Mouse (Mus musculus) kidney, embryonic 14.5 days (tissue): ENCODE results near the gene Ebf3. TPM values are rescaled to one million over a fixed set of nuclear protein-coding genes. Genes with fewer than 3 reads are reported as not detected.

Experiments used
- ATAC-seq: fragments of 200-750 bp; cut with Nextera tagmentation; 2 replicates; pipeline ENCODE4 v1.8.0; 2017; ENCODE audit warnings: moderate number of reproducible peaks, mild to moderate bottlenecking, moderate TSS enrichment, moderate library complexity; ENCODE audit not compliant: low FRiP score, low TSS enrichment
- H3K27ac ChIP-seq: fragments of 300-500 bp; sonication (generic); 2 replicates; pipeline ENCODE4 v1.5.1; 2014; ENCODE audit warnings: low read depth, mild to moderate bottlenecking, low read length, moderate library complexity, mixed read lengths
- H3K27me3 ChIP-seq: fragments of 300-500 bp; sonication (generic); 2 replicates; pipeline ENCODE4 v1.6.1; 2014; ENCODE audit warnings: mild to moderate bottlenecking, low read length; ENCODE audit not compliant: control insufficient read depth, insufficient read depth
- H3K36me3 ChIP-seq: fragments of 300-500 bp; sonication (generic); 2 replicates; pipeline ENCODE4 v1.6.1; 2014; ENCODE audit warnings: low read length, mixed read lengths; ENCODE audit not compliant: control insufficient read depth, insufficient read depth
- H3K4me1 ChIP-seq: fragments of 300-500 bp; sonication (generic); 2 replicates; pipeline ENCODE4 v1.6.1; 2014; ENCODE audit warnings: low read length, mixed read lengths; ENCODE audit not compliant: control insufficient read depth, insufficient read depth
- H3K4me2 ChIP-seq: fragments of 300-500 bp; sonication (generic); replicated peaks from 2 replicates; pipeline ENCODE4 v1.6.1; 2014; ENCODE audit warnings: low read depth, mild to moderate bottlenecking, low read length
- H3K4me3 ChIP-seq: fragments of 300-500 bp; sonication (generic); 2 replicates; pipeline ENCODE4 v1.5.1; 2014; ENCODE audit warnings: mild to moderate bottlenecking, low read length
- H3K9ac ChIP-seq: fragments of 300-500 bp; sonication (generic); 2 replicates; pipeline ENCODE4 v1.6.1; 2014; ENCODE audit warnings: low read depth, mild to moderate bottlenecking, low read length, moderate library complexity
- H3K9me3 ChIP-seq: fragments of 300-500 bp; sonication (generic); 2 replicates; pipeline ENCODE4 v1.6.1; 2016; ENCODE audit warnings: low read length; ENCODE audit not compliant: control insufficient read depth
- WGBS: fragments of 180-500 bp; shearing (Covaris S2); extraction: QIAGEN DNeasy Blood & Tissue Kit; methylation state at CpG from one replicate; pipeline ENCODE4 v1.1.7; 2014; 5-methylcytosine and 5-hydroxymethylcytosine counted together
- polyA plus RNA-seq: library from polyadenylated mRNA; unstranded; fragments of >200 nt; fragmentation: Nextera tagmentation; extraction: Ambion mirVana; gene quantifications from 2 replicates; pipeline ENCODE4 v1.2.1, GENCODE M21; 2014

The Ebf3 gene
- polyA plus RNA-seq, 1 experiment from 2014 or later = 1.8 TPM

DNA sequence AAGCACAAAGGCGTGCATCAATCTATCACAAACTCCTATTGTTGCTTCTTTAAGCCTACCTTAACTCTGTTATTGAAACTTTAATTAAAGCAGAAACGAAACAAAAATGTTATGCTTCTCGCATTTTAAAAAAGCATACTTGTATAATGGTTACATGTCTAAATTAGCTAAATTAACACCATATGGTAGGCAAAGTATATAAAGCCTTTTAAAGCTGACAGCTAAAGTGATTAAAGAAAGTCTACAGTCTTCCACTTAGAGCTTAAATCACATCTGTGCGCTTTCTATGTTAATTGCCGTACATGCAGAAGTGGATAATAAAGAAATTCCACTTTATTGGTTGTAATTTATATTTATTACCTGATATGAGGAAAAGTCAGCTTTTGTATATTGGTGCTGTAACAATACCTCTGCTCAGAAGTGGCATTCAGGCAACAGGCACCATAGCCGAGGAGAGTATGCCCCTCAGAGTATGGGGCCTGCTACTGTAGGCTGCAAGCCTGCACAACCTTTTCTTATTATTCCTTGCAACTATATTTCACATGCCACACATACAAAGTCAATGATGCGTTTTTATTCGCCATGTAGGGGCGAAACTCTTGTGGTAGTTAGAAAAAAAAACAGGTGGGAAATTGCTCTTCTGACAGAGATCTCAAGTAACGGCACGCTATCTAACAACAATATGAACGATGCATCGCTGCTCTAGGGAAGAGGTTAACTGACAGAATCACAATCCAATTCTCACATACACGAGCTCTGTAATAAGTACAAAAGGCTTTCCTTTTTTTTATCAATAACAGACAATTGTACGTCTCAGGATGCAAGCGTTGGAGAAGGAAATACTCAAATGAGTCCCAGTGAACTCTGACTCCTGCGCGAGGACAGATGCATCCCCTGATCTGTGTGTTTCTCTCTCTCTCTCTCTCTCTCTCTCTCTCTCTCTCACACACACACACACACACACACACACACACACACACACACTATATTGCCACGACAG, 5.9 kb downstream of the Ebf3 start:
- peak overlapping the region; percentile 54; the same call in 1 of the 2 replicates for H3K4me3 ChIP-seq
- peak overlapping the region; percentile 61; the same call in 1 of the 2 replicates for H3K4me2 ChIP-seq
- H3K9me3 ChIP-seq = no peaks in the 10 kb centered on the region
- 30% methylated on average over 19 of the region's 19 CpGs for WGBS
- H3K4me1 ChIP-seq = peaks cover 22% of the 10 kb centered on the region
- no peak overlapping the region for H3K27ac ChIP-seq
- H3K9ac ChIP-seq = no peak overlapping the region
- no peak for ATAC-seq
- no peaks in the 10 kb centered on the region for H3K36me3 ChIP-seq
- H3K27me3 ChIP-seq = peaks cover 67% of the 10 kb centered on the region

DNA sequence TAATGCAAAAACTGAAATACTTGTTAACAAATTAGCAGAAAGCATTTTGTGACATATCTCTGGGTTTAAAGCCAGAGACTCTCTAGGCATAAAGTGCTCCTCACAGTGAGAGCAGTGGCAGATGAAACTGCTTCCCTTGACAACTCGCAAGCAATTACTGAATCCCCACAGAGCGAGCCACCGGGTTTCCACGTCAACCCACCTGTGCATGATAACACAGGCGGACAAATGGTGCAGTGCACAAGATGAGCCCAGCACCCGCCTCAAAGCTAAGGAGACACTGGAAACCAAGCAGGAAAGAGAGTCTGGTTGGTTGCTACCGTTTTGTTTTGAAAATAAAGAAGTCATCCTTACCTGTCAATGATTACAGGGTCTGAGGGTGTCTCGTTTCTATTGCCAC, 7.1 kb downstream of the Ebf3 start:
- ATAC-seq = no peak
- 27% methylated on average over 8 of the region's 8 CpGs for WGBS
- peaks cover 19% of the 10 kb centered on the region for H3K4me1 ChIP-seq
- H3K27me3 ChIP-seq = peaks cover 58% of the 10 kb centered on the region
- no peak overlapping the region for H3K9ac ChIP-seq
- H3K36me3 ChIP-seq = no peaks in the 10 kb centered on the region
- H3K27ac ChIP-seq = no peak overlapping the region
- H3K4me3 ChIP-seq = no peak overlapping the region
- no peak overlapping the region for H3K4me2 ChIP-seq
- no peaks in the 10 kb centered on the region for H3K9me3 ChIP-seq

DNA sequence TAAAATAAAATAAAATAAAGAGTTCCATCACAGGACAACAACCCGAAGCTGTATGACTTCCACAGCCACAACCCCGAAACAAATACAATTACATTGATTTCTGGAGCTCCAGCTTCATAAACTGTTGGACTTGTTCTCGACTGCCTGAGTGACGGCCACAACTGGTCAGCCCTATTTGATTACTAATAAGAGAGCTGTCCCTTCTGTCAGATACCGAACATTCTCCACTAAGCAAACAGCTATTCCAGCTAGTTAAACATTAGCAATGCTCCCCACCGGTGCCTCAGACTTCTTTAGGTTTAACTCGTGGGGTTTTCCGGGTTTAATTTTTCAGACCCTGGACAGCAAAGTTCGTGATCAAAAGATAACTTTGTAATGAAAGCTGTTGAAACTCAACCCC, 8.1 kb downstream of the Ebf3 start:
- H3K4me1 ChIP-seq = peaks cover 26% of the 10 kb centered on the region
- H3K9ac ChIP-seq = no peak overlapping the region
- H3K4me3 ChIP-seq = no peak overlapping the region
- no peak for ATAC-seq
- WGBS = 38% methylated on average over 9 of the region's 9 CpGs
- H3K4me2 ChIP-seq = no peak overlapping the region; the same call in 1 of the 2 replicates
- peaks cover 50% of the 10 kb centered on the region for H3K27me3 ChIP-seq
- H3K9me3 ChIP-seq = no peaks in the 10 kb centered on the region
- H3K27ac ChIP-seq = no peak overlapping the region
- no peaks in the 10 kb centered on the region for H3K36me3 ChIP-seq

DNA sequence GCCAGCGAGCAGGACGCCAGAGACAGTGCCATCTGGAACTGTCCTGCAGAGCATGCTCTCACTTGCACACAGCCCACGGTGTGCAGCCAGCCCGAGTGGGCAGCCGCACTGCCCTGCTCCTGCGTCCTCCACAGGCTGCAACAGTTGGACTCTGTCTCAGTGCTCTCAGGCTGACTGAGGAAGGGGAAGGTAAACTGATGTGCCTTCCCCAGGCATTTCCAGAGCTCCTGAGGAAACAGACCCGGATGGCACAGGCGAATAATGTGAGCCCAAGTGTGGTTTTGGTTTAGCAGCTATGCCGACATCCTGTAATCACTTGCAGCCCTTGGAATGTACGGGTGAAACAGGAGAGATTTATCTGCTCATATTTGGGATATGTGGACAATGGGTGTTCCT, 10.5 kb downstream of the Ebf3 start:
- peaks cover 16% of the 10 kb centered on the region for H3K4me1 ChIP-seq
- H3K9ac ChIP-seq = no peak overlapping the region
- no peaks in the 10 kb centered on the region for H3K9me3 ChIP-seq
- H3K27me3 ChIP-seq = peaks cover 50% of the 10 kb centered on the region
- H3K4me2 ChIP-seq = 0 out of 2 replicates have a peak overlapping the region, but pooled peaks have one; percentile 15
- ATAC-seq = no peak
- no peaks in the 10 kb centered on the region for H3K36me3 ChIP-seq
- no peak overlapping the region for H3K27ac ChIP-seq
- no peak overlapping the region for H3K4me3 ChIP-seq
- 38% methylated on average over 10 of the region's 10 CpGs for WGBS

GRCm38 (mm10) chr7:137302961-137303775, 11.1 kb downstream of the Ebf3 start:
- no peak for ATAC-seq
- Histone ChIP-seq H3K27ac (no peak overlapping the region), H3K27me3 (peaks cover 47% of the 10 kb centered on the region), H3K4me2 (0 out of 2 replicates have a peak overlapping the region, but pooled peaks have one; percentile 15), H3K4me3 (no peak overlapping the region), H3K4me1 (peaks cover 16% of the 10 kb centered on the region), H3K9me3 (no peaks in the 10 kb centered on the region), H3K36me3 (no peaks in the 10 kb centered on the region), H3K9ac (no peak overlapping the region)
- 28% methylated on average over 10 of the region's 10 CpGs for WGBS

- Histone ChIP-seq H3K9me3 (no peaks in the 10 kb centered on the region), H3K27ac (no peak overlapping the region), H3K27me3 (peaks cover 52% of the 10 kb centered on the region), H3K36me3 (no peaks in the 10 kb centered on the region), H3K4me3 (no peak overlapping the region), H3K9ac (no peak overlapping the region), H3K4me1 (peaks cover 17% of the 10 kb centered on the region), H3K4me2 (no peak overlapping the region)
- 84% methylated on average over 5 of the region's 5 CpGs for WGBS
- no peak for ATAC-seq
Observed at GRCm38 (mm10) chr7:137302161-137302560, 12.1 kb downstream of the Ebf3 start.

GRCm38 (mm10) chr7:137301329-137301751, 12.9 kb downstream of the Ebf3 start:
- Histone ChIP-seq H3K9ac (no peak overlapping the region), H3K36me3 (no peaks in the 10 kb centered on the region), H3K9me3 (no peaks in the 10 kb centered on the region), H3K4me3 (no peak overlapping the region), H3K27me3 (peaks cover 47% of the 10 kb centered on the region), H3K4me2 (no peak overlapping the region), H3K27ac (no peak overlapping the region), H3K4me1 (peaks cover 23% of the 10 kb centered on the region)
- 25% methylated on average over 15 of the region's 15 CpGs for WGBS
- peak; percentile 51; the same call in 1 of the 2 replicates for ATAC-seq

DNA sequence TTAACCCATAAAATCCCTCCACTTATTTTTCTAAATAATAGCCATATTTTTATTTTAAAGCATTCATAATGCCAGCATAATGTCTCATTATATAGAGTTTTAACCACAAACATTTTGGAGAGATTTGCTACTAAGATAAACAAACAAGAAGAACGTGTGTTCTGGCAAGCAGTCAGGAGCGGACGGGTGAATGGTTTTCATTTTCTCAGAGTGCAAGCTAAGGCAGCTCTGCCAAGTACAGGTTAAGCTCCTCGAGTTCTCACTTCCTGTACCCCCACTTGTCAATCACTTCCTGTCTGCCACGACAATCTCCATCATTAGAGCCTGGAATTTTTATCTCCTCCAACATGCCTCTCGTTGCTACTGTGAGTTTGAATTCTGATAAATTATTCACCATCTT, 13.4 kb downstream of the Ebf3 start:
- Histone ChIP-seq H3K4me2 (no peak overlapping the region), H3K9ac (no peak overlapping the region), H3K4me1 (peaks cover 23% of the 10 kb centered on the region), H3K27me3 (peaks cover 48% of the 10 kb centered on the region), H3K4me3 (no peak overlapping the region), H3K27ac (no peak overlapping the region), H3K9me3 (no peaks in the 10 kb centered on the region), H3K36me3 (no peaks in the 10 kb centered on the region)
- WGBS = 19% methylated on average over 6 of the region's 6 CpGs
- no peak for ATAC-seq
